In the genomic region with DNA sequence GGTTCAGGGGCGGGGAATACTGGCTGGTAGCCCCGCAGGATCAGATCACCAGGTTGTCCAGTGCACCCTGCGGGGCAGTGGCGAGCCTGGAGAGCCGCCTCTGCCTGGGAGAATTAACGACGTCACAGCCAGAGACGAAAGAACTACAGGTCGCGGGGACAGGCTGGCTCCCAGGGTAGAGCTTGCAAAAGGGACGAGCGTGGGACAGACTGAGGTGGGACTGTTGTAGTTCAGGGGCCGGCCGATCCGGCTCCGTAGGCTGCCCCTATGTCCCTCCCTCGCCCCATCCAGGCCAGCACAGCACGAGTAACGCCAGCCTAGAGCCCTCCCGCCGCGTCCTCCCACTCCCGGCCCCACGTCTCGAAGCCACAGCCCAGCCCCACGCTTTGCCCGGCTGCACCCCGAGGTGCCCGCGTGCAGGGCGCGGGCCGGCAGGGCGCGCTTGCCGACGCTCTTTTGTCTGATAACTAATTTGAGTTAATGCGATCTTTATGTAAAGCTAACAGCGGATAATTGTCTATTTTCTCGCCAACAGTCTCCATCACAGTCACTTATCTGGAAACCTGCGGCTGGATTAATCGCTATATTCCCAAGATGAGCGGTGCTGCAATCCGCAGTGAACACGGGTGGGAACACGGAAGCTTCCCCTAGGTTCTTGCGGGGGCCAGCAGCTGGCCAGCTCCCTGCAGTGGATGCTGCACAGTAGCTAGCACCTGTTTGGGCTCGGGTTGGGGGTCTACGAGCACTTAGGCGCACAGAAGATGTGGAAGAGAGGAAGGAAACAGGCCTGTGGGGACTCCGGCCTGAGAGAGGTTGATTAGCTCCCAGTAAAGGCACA, we compare ENCODE assay signal across 12 mouse cellular contexts. TPM values are rescaled to one million over a fixed set of nuclear protein-coding genes. Genes with fewer than 3 reads are reported as not detected.
DNase-seq lines count a peak whose midpoint lies in the region; ATAC-seq and TF ChIP-seq lines count a peak whose summit lies in the region.
"Had no signal": no experiment of that assay in that cellular context is flagged by ENCODE, and none has a peak within 500 bp of the region (broad histone marks: within the 10 kb centered on the region; RNA-seq: fewer than 3 reads in every experiment).

No protein-coding gene starts in this region.

- WGBS in heart, embryonic 15.5 days: 3% methylated on average over 51 of the region's 51 CpGs
- 3% methylated on average over 51 of the region's 51 CpGs for WGBS in heart, adult 2 months
- 1% methylated on average over 50 of the region's 51 CpGs for WGBS in embryonic facial prominence, embryonic 11.5 days
- 1% methylated on average over 50 of the region's 51 CpGs for WGBS in hindbrain, embryonic 15.5 days
- 1% methylated on average over 47 of the region's 51 CpGs for WGBS in neural tube, embryonic 11.5 days
- 5% methylated on average over 50 of the region's 51 CpGs for WGBS in thymus, adult 2 months

- no peaks in the 10 kb centered on the region for H3K36me3 ChIP-seq in heart, embryonic 15.5 days
- no peaks in the 10 kb centered on the region for H3K36me3 ChIP-seq in heart, adult 2 months (ENCODE audit: control insufficient read depth, insufficient read depth, low read length)
- no peaks in the 10 kb centered on the region for H3K36me3 ChIP-seq in embryonic facial prominence, embryonic 11.5 days (replicated peaks; ENCODE audit: control insufficient read depth, insufficient read depth, low read depth, low read length)
- H3K36me3 ChIP-seq in hindbrain, embryonic 15.5 days: no peaks in the 10 kb centered on the region
- no peaks in the 10 kb centered on the region for H3K36me3 ChIP-seq in neural tube, embryonic 11.5 days (ENCODE audit: control insufficient read depth, insufficient read depth, low read length)
- H3K36me3 ChIP-seq in thymus, adult 2 months (ENCODE audit: control insufficient read depth, insufficient read depth, low read length): no peaks in the 10 kb centered on the region
- H3K36me3 ChIP-seq: liver, embryonic 15.5 days had no signal

- peak overlapping the region; percentile 48 for H3K4me2 ChIP-seq in heart, embryonic 15.5 days
- peak overlapping the region; percentile 32 for H3K4me2 ChIP-seq in embryonic facial prominence, embryonic 11.5 days (ENCODE audit: low read depth, low read length)
- H3K4me2 ChIP-seq in hindbrain, embryonic 15.5 days: peak overlapping the region; percentile 56
- peak overlapping the region; percentile 61 for H3K4me2 ChIP-seq in neural tube, embryonic 11.5 days (ENCODE audit: low read depth)
- H3K4me2 ChIP-seq: liver, embryonic 15.5 days had no signal

- H3K27me3 ChIP-seq in heart, embryonic 15.5 days: peaks cover 96% of the 10 kb centered on the region
- peaks cover 14% of the 10 kb centered on the region for H3K27me3 ChIP-seq in heart, adult 2 months (ENCODE audit: control insufficient read depth, insufficient read depth, low read length)
- peaks cover 70% of the 10 kb centered on the region for H3K27me3 ChIP-seq in embryonic facial prominence, embryonic 11.5 days (ENCODE audit: control insufficient read depth, insufficient read depth, low read length)
- peaks cover 77% of the 10 kb centered on the region for H3K27me3 ChIP-seq in hindbrain, embryonic 15.5 days
- peaks cover 63% of the 10 kb centered on the region for H3K27me3 ChIP-seq in neural tube, embryonic 11.5 days (ENCODE audit: control insufficient read depth, insufficient read depth, low read length)
- peaks cover 8% of the 10 kb centered on the region; the same call in 1 of the 2 replicates for H3K27me3 ChIP-seq in thymus, adult 2 months (ENCODE audit: control insufficient read depth, insufficient read depth, low read length)

- H3K9ac ChIP-seq in heart, embryonic 15.5 days: no peak overlapping the region; the same call in 1 of the 2 replicates
- H3K9ac ChIP-seq in heart, adult 2 months (ENCODE audit: low read depth, low read length): no peak overlapping the region
- peak overlapping the region; percentile 40 for H3K9ac ChIP-seq in embryonic facial prominence, embryonic 11.5 days (replicated peaks; ENCODE audit: low read length)
- H3K9ac ChIP-seq in hindbrain, embryonic 15.5 days: peak overlapping the region; percentile 14; the same call in 1 of the 2 replicates
- H3K9ac ChIP-seq in neural tube, embryonic 11.5 days (ENCODE audit: low read length): peak overlapping the region; percentile 50
- H3K9ac ChIP-seq: liver, embryonic 15.5 days had no signal

- no peak for TF ChIP-seq CTCF in heart, adult 2 months (IDR thresholded peaks at IDR 0.05)
- TF ChIP-seq CTCF in thymus, adult 2 months (IDR thresholded peaks at IDR 0.05; ENCODE audit: borderline replicate concordance, control insufficient read depth, extremely low read depth, insufficient read depth, low read length, poor library complexity): no peak

- H3K4me3 ChIP-seq in heart, embryonic 15.5 days: peak overlapping the region; percentile 26
- no peak overlapping the region for H3K4me3 ChIP-seq in heart, adult 2 months
- H3K4me3 ChIP-seq in embryonic facial prominence, embryonic 11.5 days (ENCODE audit: low read depth, low read length): peak overlapping the region; percentile 12; the same call in 1 of the 2 replicates
- peak overlapping the region; percentile 31 for H3K4me3 ChIP-seq in hindbrain, embryonic 15.5 days
- H3K4me3 ChIP-seq in neural tube, embryonic 11.5 days (ENCODE audit: low read depth, low read length): peak overlapping the region; percentile 27
- H3K4me3 ChIP-seq in thymus, adult 2 months (ENCODE audit: control insufficient read depth, insufficient read depth, low read length): no peak overlapping the region
- H3K4me3 ChIP-seq: liver, embryonic 15.5 days had no signal

- no peak for TF ChIP-seq POLR2A in heart, adult 2 months (IDR thresholded peaks at IDR 0.05; ENCODE audit: insufficient read depth, low read depth, low read length)
- TF ChIP-seq POLR2A in thymus, adult 2 months (IDR thresholded peaks at IDR 0.05; ENCODE audit: control insufficient read depth, extremely low read depth, insufficient read depth, low read length, poor library complexity): no peak

- no peak for TF ChIP-seq EP300 in heart, adult 2 months (IDR thresholded peaks at IDR 0.05; ENCODE audit: insufficient read depth, low read depth, low read length)

- H3K9me3 ChIP-seq in heart, embryonic 15.5 days (replicated peaks): no peaks in the 10 kb centered on the region
- H3K9me3 ChIP-seq in embryonic facial prominence, embryonic 11.5 days (replicated peaks; ENCODE audit: control insufficient read depth, low read length): no peaks in the 10 kb centered on the region
- no peaks in the 10 kb centered on the region for H3K9me3 ChIP-seq in hindbrain, embryonic 15.5 days
- H3K9me3 ChIP-seq in neural tube, embryonic 11.5 days (ENCODE audit: control insufficient read depth, low read length): no peaks in the 10 kb centered on the region
- H3K9me3 ChIP-seq: liver, embryonic 15.5 days had no signal

- no peak for ATAC-seq in heart, embryonic 15.5 days (replicated peaks; ENCODE audit: insufficient number of reproducible peaks, insufficient read depth, low FRiP score, low read depth)
- ATAC-seq in embryonic facial prominence, embryonic 11.5 days (replicated peaks; ENCODE audit: insufficient number of reproducible peaks, low FRiP score, low TSS enrichment, low read depth): 0 out of 2 replicates have a peak, but pooled peaks have one; percentile 43
- peak; percentile 47; the same call in 1 of the 2 replicates for ATAC-seq in hindbrain, embryonic 15.5 days (ENCODE audit: low FRiP score, low read depth)
- ATAC-seq in neural tube, embryonic 11.5 days (ENCODE audit: insufficient read depth, low FRiP score, low TSS enrichment): peak; percentile 43

- peaks cover 23% of the 10 kb centered on the region for H3K4me1 ChIP-seq in heart, embryonic 15.5 days (replicated peaks)
- no peaks in the 10 kb centered on the region for H3K4me1 ChIP-seq in heart, adult 2 months (ENCODE audit: control insufficient read depth, insufficient read depth, low read length)
- H3K4me1 ChIP-seq in embryonic facial prominence, embryonic 11.5 days (ENCODE audit: control insufficient read depth, insufficient read depth, low read length): peaks cover 7% of the 10 kb centered on the region
- peaks cover 36% of the 10 kb centered on the region for H3K4me1 ChIP-seq in hindbrain, embryonic 15.5 days (replicated peaks)
- H3K4me1 ChIP-seq in neural tube, embryonic 11.5 days (ENCODE audit: control insufficient read depth, insufficient read depth, low read length): peaks cover 34% of the 10 kb centered on the region
- no peaks in the 10 kb centered on the region for H3K4me1 ChIP-seq in thymus, adult 2 months (replicated peaks; ENCODE audit: control insufficient read depth, insufficient read depth, low read length)
- H3K4me1 ChIP-seq: liver, embryonic 15.5 days had no signal

- no peaks in the 10 kb centered on the region for H3K79me2 ChIP-seq in heart, adult 2 months (replicated peaks; ENCODE audit: control insufficient read depth, insufficient read depth, low read length)

- intact Hi-C loops in heart, adult 2 months (cut with DNase I): no loop called here

- no peak for DNase-seq in heart, adult 2 months
- peak; percentile 30 for DNase-seq in embryonic facial prominence, embryonic 11.5 days (ENCODE audit: low spot score)
- DNase-seq in neural tube, embryonic 11.5 days (ENCODE audit: low spot score): peak; percentile 49
- DNase-seq in adipocyte (ENCODE audit: low spot score): no peak
- no peak for DNase-seq in Muller cell, postnatal 12 days (ENCODE audit: inconsistent ontology term)
- no peak for DNase-seq in thymus, adult 2 months

- H3K27ac ChIP-seq in heart, embryonic 15.5 days: no peak overlapping the region
- H3K27ac ChIP-seq in heart, adult 2 months: no peak overlapping the region
- H3K27ac ChIP-seq in embryonic facial prominence, embryonic 11.5 days (replicated peaks; ENCODE audit: low read depth, low read length): no peak overlapping the region
- H3K27ac ChIP-seq in hindbrain, embryonic 15.5 days (replicated peaks): peak overlapping the region; percentile 78
- 0 out of 2 replicates have a peak overlapping the region, but pooled peaks have one; percentile 35 for H3K27ac ChIP-seq in neural tube, embryonic 11.5 days (ENCODE audit: low read depth, low read length)
- H3K27ac ChIP-seq in thymus, adult 2 months (ENCODE audit: control insufficient read depth, insufficient read depth, low read length): no peak overlapping the region
- H3K27ac ChIP-seq: liver, embryonic 15.5 days had no signal

RNA-seq across cellular contexts. Expression of a gene that starts 36.0 kb away (rescaled TPM):
- not detected in 2 replicates for polyA plus RNA-seq in heart, embryonic 15.5 days (2015; fragmentation: Nextera tagmentation; extraction: Ambion mirVana)
- not detected for total RNA-seq in heart, adult 2 months (2021)
- not detected in 2 replicates for polyA plus RNA-seq in heart, adult 2 months (2012; rRNA removed)
- 1.5 and 1.8 TPM in 2 replicates for polyA plus RNA-seq in embryonic facial prominence, embryonic 11.5 days (2014; fragmentation: Nextera tagmentation; extraction: Ambion mirVana)
- 1.9 TPM in 2 replicates for polyA plus RNA-seq in hindbrain, embryonic 15.5 days (2015; fragmentation: Nextera tagmentation; extraction: Ambion mirVana)
- 1.9 and 2.2 TPM in 2 replicates for polyA plus RNA-seq in neural tube, embryonic 11.5 days (2014; fragmentation: Nextera tagmentation; extraction: Ambion mirVana)
- not detected in 2 replicates for polyA plus RNA-seq in thymus, adult 2 months (2012; rRNA removed)
- total RNA-seq: hematopoietic stem cell, adult 5-6 weeks; MEL had no signal
- polyA plus RNA-seq: liver, embryonic 15.5 days; spleen, adult 2 months had no signal

Comparison
In these comparisons a context has a peak if more than half of its experiments do, and no peak if none do; other contexts are left out.
1. H3K4me3 ChIP-seq: peak in heart, embryonic 15.5 days (single experiment), embryonic facial prominence, embryonic 11.5 days (single experiment), hindbrain, embryonic 15.5 days (single experiment) and neural tube, embryonic 11.5 days (single experiment); none in heart, adult 2 months (single experiment) and thymus, adult 2 months (single experiment).
2. H3K27ac ChIP-seq: peak in hindbrain, embryonic 15.5 days (single experiment) and neural tube, embryonic 11.5 days (single experiment); none in heart, embryonic 15.5 days (single experiment), heart, adult 2 months (single experiment), embryonic facial prominence, embryonic 11.5 days (single experiment) and thymus, adult 2 months (single experiment).
3. H3K9ac ChIP-seq: peak in embryonic facial prominence, embryonic 11.5 days (single experiment), hindbrain, embryonic 15.5 days (single experiment) and neural tube, embryonic 11.5 days (single experiment); none in heart, embryonic 15.5 days (single experiment) and heart, adult 2 months (single experiment).
4. DNase-seq: peak in embryonic facial prominence, embryonic 11.5 days (single experiment) and neural tube, embryonic 11.5 days (single experiment); none in heart, adult 2 months (0 of 2), adipocyte (single experiment), Muller cell, postnatal 12 days (single experiment) and thymus, adult 2 months (single experiment).
5. Peak in every context shown above with its lines, with median percentiles within 50 percentile points of each other: H3K4me2 ChIP-seq.